Comparison of ENCODE assay signal across 16 mouse cellular contexts in the genomic region with DNA sequence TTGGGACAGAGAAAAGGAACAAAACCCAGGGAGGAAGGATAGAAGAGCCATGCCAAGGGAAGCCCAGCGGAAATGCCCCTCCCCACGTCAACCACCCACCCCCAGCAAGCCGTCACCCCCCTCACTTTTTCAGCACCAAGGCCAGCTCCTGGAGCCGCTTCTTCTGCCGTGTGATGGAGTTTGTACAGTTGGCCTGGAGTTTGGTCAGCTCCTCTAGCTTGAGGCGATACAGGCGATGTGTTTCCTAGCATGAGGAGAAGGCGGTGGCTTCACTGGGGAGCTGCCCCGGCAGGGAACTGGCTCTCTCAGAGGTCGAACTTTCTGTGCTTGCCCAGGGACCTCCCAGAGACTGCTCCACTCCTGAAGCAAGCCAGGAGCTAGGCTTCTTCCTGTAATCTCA. TPM values are rescaled to one million over a fixed set of nuclear protein-coding genes. Genes with fewer than 3 reads are reported as not detected.
DNase-seq lines count a peak whose midpoint lies in the region; ATAC-seq and TF ChIP-seq lines count a peak whose summit lies in the region.
"Had no signal": no experiment of that assay in that cellular context is flagged by ENCODE, and none has a peak within 500 bp of the region (broad histone marks: within the 10 kb centered on the region; RNA-seq: fewer than 3 reads in every experiment).

No protein-coding gene starts in this region.

- no peak overlapping the region for H3K9ac ChIP-seq in liver, postnatal 0 days (replicated peaks)
- no peak overlapping the region for H3K9ac ChIP-seq in liver, embryonic 12.5 days
- H3K9ac ChIP-seq: heart, embryonic 13.5 days had no signal

- H3K27ac ChIP-seq in liver, postnatal 0 days (ENCODE audit: low read depth) = no peak overlapping the region
- H3K27ac ChIP-seq in liver, embryonic 12.5 days = no peak overlapping the region
- H3K27ac ChIP-seq in embryonic facial prominence, embryonic 10.5 days (replicated peaks) = no peak overlapping the region
- H3K27ac ChIP-seq: forebrain, embryonic 10.5 days; gastrocnemius, adult 2 months; heart, embryonic 13.5 days had no signal

- peaks cover 13% of the 10 kb centered on the region for H3K4me1 ChIP-seq in liver, postnatal 0 days (ENCODE audit: insufficient read depth)
- peaks cover 35% of the 10 kb centered on the region for H3K4me1 ChIP-seq in liver, embryonic 12.5 days
- peaks cover 25% of the 10 kb centered on the region for H3K4me1 ChIP-seq in embryonic facial prominence, embryonic 10.5 days

- no peak for TF ChIP-seq EP300 in liver, postnatal 0 days (IDR thresholded peaks at IDR 0.05; ENCODE audit: low read depth)

- ATAC-seq in liver, postnatal 0 days = no peak
- no peak for ATAC-seq in liver, embryonic 12.5 days
- ATAC-seq: inflammation-experienced regulatory T-cells, adult 6 months; Patski had no signal

- peaks cover 6% of the 10 kb centered on the region for H3K36me3 ChIP-seq in liver, postnatal 0 days (replicated peaks; ENCODE audit: insufficient read depth, low read length)
- no peaks in the 10 kb centered on the region; the same call in 1 of the 2 replicates for H3K36me3 ChIP-seq in liver, embryonic 12.5 days
- H3K36me3 ChIP-seq in embryonic facial prominence, embryonic 10.5 days (replicated peaks) = peaks cover 43% of the 10 kb centered on the region

- H3K4me2 ChIP-seq in liver, postnatal 0 days (ENCODE audit: low read depth, low read length) = no peak overlapping the region
- H3K4me2 ChIP-seq in liver, embryonic 12.5 days = no peak overlapping the region

- no peak for TF ChIP-seq CTCF in liver, postnatal 0 days (IDR thresholded peaks at IDR 0.05; ENCODE audit: low read depth)

- WGBS in liver, postnatal 0 days (ENCODE audit: insufficient replicate concordance) = 51% methylated on average over 10 of the region's 10 CpGs
- 46% methylated on average over 10 of the region's 10 CpGs for WGBS in liver, embryonic 12.5 days (ENCODE audit: insufficient replicate concordance)
- WGBS in embryonic facial prominence, embryonic 10.5 days = 58% methylated on average over 10 of the region's 10 CpGs

- no peak overlapping the region for H3K4me3 ChIP-seq in liver, postnatal 0 days (ENCODE audit: low read depth, low read length)
- no peak overlapping the region for H3K4me3 ChIP-seq in liver, embryonic 12.5 days
- H3K4me3 ChIP-seq in embryonic facial prominence, embryonic 10.5 days = no peak overlapping the region
- H3K4me3 ChIP-seq: heart, embryonic 13.5 days had no signal

- H3K9me3 ChIP-seq in liver, postnatal 0 days (ENCODE audit: low read length) = no peaks in the 10 kb centered on the region
- H3K9me3 ChIP-seq in liver, embryonic 12.5 days (replicated peaks) = no peaks in the 10 kb centered on the region
- no peaks in the 10 kb centered on the region for H3K9me3 ChIP-seq in embryonic facial prominence, embryonic 10.5 days

- DNase-seq in adrenal gland, postnatal 14 days = peak; percentile 54
- no peak for DNase-seq in adrenal gland, adult 2 months
- DNase-seq in liver, postnatal 0 days = peak; percentile 38
- peak; percentile 44 for DNase-seq in embryonic facial prominence, embryonic 10.5 days (ENCODE audit: low spot score)
- DNase-seq in mesoderm, embryonic 11.5 days (ENCODE audit: low read depth, low spot score) = peak; percentile 25
- no peak for DNase-seq in gastrocnemius, adult 18-20 months (ENCODE audit: low spot score)
- DNase-seq in urinary bladder, postnatal 36 days (ENCODE audit: low spot score in 2 of 2) = no peak
- DNase-seq: gastrocnemius, adult 2 months; right cerebral cortex, postnatal 14 days had no signal

- H3K27me3 ChIP-seq in liver, postnatal 0 days (ENCODE audit: insufficient read depth, low read length) = no peaks in the 10 kb centered on the region
- H3K27me3 ChIP-seq in liver, embryonic 12.5 days (replicated peaks) = peaks cover 15% of the 10 kb centered on the region; the same call in 1 of the 2 replicates
- peaks cover 13% of the 10 kb centered on the region; the same call in 1 of the 2 replicates for H3K27me3 ChIP-seq in embryonic facial prominence, embryonic 10.5 days (replicated peaks; ENCODE audit: low read depth, poor library complexity, severe bottlenecking)
- H3K27me3 ChIP-seq: heart, embryonic 13.5 days; Patski had no signal

RNA-seq across cellular contexts. Expression of gene Tmem120a, which starts 2.1 kb away (rescaled TPM):
- total RNA-seq in adrenal gland, postnatal 14 days (2021) = 26.8 and 45.4 TPM in 2 replicates
- 10 to 100 TPM; 40.8 to 80.5 TPM for total RNA-seq in adrenal gland, adult 2 months (2021)
- 60.0 and 87.2 TPM in 2 replicates for polyA plus RNA-seq in adrenal gland, adult 2 months (2012; rRNA removed)
- polyA plus RNA-seq in liver, postnatal 0 days (2015; fragmentation: Nextera tagmentation; extraction: Ambion mirVana) = 80.8 and 82.7 TPM in 2 replicates
- 17.4 and 21.5 TPM in 2 replicates for polyA plus RNA-seq in liver, embryonic 12.5 days (2016; fragmentation: Nextera tagmentation; extraction: Ambion mirVana)
- 54.7 and 59.3 TPM in 2 replicates for polyA plus RNA-seq in embryonic facial prominence, embryonic 10.5 days (2016; fragmentation: Nextera tagmentation; extraction: Ambion mirVana)
- 1 to 10 TPM; 6.8 to 8.4 TPM for total RNA-seq in gastrocnemius, adult 18-20 months (2021)

RNA-seq across cellular contexts. Expression of gene Styxl1, which starts 36.0 kb away (rescaled TPM):
- 0.30 and 0.37 TPM in 2 replicates for total RNA-seq in adrenal gland, postnatal 14 days (2021)
- total RNA-seq in adrenal gland, adult 2 months (2021) = under 1 TPM; 0.32 to 0.52 TPM
- 0.29 and 0.48 TPM in 2 replicates for polyA plus RNA-seq in adrenal gland, adult 2 months (2012; rRNA removed)
- polyA plus RNA-seq in liver, postnatal 0 days (2015; fragmentation: Nextera tagmentation; extraction: Ambion mirVana) = 0.46 and 0.49 TPM in 2 replicates
- 0.16 TPM in 1 of 2 replicates, not detected in the other for polyA plus RNA-seq in liver, embryonic 12.5 days (2016; fragmentation: Nextera tagmentation; extraction: Ambion mirVana)
- 0.30 and 0.31 TPM in 2 replicates for polyA plus RNA-seq in embryonic facial prominence, embryonic 10.5 days (2016; fragmentation: Nextera tagmentation; extraction: Ambion mirVana)
- not detected for total RNA-seq in gastrocnemius, adult 18-20 months (2021)
- total RNA-seq: common myeloid progenitor, adult 5-6 weeks; gastrocnemius, adult 2 months; left cerebral cortex, postnatal 10 days had no signal
- polyA plus RNA-seq: heart, embryonic 13.5 days had no signal

RNA-seq across cellular contexts. Expression of gene Mdh2, which starts 36.1 kb away (rescaled TPM):
- 957 and 984 TPM in 2 replicates for total RNA-seq in adrenal gland, postnatal 14 days (2021)
- total RNA-seq in adrenal gland, adult 2 months (2021) = 100 to 1,000 TPM; 593 to 606 TPM
- 1,232 and 1,278 TPM in 2 replicates for polyA plus RNA-seq in adrenal gland, adult 2 months (2012; rRNA removed)
- polyA plus RNA-seq in liver, postnatal 0 days (2015; fragmentation: Nextera tagmentation; extraction: Ambion mirVana) = 296 and 319 TPM in 2 replicates
- polyA plus RNA-seq in liver, embryonic 12.5 days (2016; fragmentation: Nextera tagmentation; extraction: Ambion mirVana) = 451 and 473 TPM in 2 replicates
- 603 and 625 TPM in 2 replicates for polyA plus RNA-seq in embryonic facial prominence, embryonic 10.5 days (2016; fragmentation: Nextera tagmentation; extraction: Ambion mirVana)
- 1,000 to 10,000 TPM in 1 of 2 experiments, 100 to 1,000 TPM in 1; 959 to 1,045 TPM for total RNA-seq in gastrocnemius, adult 18-20 months (2021)

Comparison
In these comparisons a context has a peak if more than half of its experiments do, and no peak if none do; other contexts are left out.
1. DNase-seq: peak in adrenal gland, postnatal 14 days (single experiment), liver, postnatal 0 days (single experiment), embryonic facial prominence, embryonic 10.5 days (single experiment) and mesoderm, embryonic 11.5 days (single experiment); none in adrenal gland, adult 2 months (single experiment), gastrocnemius, adult 18-20 months (single experiment) and urinary bladder, postnatal 36 days (0 of 2).